Mouse (Mus musculus): ENCODE measurements at regions not wholly inside any gene's neighbourhood (a gene's known extent, or its start where the extent isn't known, plus 50 kb on each side); places are given as distances from the start of the nearest gene placed in this dataset.

DNA sequence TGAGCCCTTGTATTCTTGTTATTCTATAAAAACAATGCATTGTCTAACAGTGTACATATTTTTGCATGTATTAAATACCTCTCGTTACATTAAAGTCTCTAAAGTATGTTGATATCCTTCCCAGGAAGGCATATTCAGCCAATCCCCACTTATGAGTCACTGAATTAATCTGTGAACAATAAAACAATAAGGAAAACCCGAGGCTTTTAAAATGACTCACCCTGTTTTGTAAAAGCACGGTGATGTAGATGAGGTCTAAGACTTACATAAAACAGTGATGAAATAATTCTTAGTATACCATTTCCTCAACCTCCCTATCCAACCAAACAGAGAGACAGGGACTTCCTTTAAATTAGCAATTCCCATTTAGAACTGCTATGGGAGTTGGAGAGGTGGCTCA is 95.8 kb downstream of the Asb7 start:
- 70% methylated on average over 3 of the region's 3 CpGs for WGBS

DNA sequence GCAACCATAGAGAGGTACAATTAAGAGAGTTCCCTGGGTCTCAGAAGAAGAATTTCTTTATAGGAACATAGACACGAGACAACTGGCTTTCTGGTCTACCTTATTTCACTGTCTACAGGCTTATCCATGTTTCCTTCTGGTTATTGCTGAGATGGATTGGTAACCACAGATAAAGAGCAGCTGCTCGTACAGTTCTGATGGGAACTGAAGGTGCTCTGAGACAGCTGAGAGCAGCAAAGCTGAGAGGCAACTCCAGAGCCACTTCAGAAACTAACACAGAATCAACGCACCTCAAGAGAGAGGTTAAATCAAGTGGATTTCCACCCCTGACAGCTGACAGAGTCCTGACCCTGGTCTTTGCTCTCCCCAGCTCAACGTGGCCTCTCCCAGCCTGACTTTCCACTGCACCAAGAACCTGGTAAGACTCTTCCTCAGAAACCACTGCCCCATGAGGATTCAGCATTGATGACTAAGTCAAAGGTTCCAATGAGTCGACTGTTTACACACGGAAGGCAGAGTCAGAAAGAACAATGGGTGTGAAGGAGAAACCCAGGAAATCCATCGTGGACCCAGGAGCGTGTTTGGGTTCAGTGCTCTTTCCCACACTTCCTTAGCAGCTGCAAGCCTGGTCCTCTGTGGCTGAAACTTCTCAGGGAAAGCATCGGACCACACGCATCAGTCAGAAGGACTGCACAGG is 97.7 kb downstream of the Asb7 start:
- 85% methylated on average over 10 of the region's 10 CpGs for WGBS
- no peak for ATAC-seq (replicated peaks)
- no peak overlapping the region for H3K4me2 ChIP-seq (replicated peaks)

More for the DNA sequence above, 95.8 kb downstream of the Asb7 start:
- Histone ChIP-seq H3K4me3 (no peak overlapping the region), H3K4me1 (no peaks in the 10 kb centered on the region), H3K36me3 (no peaks in the 10 kb centered on the region), H3K27ac (replicated peaks) (no peak overlapping the region), H3K27me3 (no peaks in the 10 kb centered on the region), H3K9me3 (no peaks in the 10 kb centered on the region), H3K4me2 (replicated peaks) (no peak overlapping the region), H3K9ac (replicated peaks) (no peak overlapping the region)
- ATAC-seq (replicated peaks): no peak

DNA sequence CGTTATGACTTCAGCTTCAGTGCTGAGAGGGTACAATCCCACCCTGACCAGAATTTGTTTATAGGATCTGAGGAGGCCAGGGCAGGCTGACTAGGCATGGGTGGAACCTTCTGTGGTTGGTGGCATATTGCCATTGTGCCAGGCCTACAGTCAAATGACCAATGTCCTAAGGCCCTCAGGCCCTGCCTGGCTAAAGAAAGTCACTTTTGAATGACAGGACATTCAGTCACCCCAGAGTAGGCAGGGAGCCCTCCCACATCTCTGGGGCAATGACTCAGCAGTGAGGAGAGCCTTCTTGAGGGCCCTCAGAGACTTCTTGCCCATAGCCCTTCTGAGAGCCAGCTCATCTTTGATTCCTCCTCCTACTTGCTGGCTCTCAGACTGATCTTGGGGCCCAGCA is 102.9 kb downstream of the Asb7 start:
- no peak for ATAC-seq (replicated peaks)
- Histone ChIP-seq H3K36me3 (no peaks in the 10 kb centered on the region), H3K27me3 (no peaks in the 10 kb centered on the region), H3K9ac (replicated peaks) (no peak overlapping the region), H3K4me2 (replicated peaks) (no peak overlapping the region), H3K27ac (replicated peaks) (no peak overlapping the region), H3K4me3 (no peak overlapping the region), H3K9me3 (no peaks in the 10 kb centered on the region), H3K4me1 (no peaks in the 10 kb centered on the region)
- WGBS: 78% methylated on average over 1 of the region's 1 CpGs

More for the DNA sequence above, 97.7 kb downstream of the Asb7 start:
- Histone ChIP-seq H3K27me3 (no peaks in the 10 kb centered on the region), H3K27ac (replicated peaks) (no peak overlapping the region), H3K9me3 (no peaks in the 10 kb centered on the region), H3K4me3 (no peak overlapping the region), H3K4me1 (no peaks in the 10 kb centered on the region), H3K36me3 (no peaks in the 10 kb centered on the region), H3K9ac (replicated peaks) (no peak overlapping the region)

DNA sequence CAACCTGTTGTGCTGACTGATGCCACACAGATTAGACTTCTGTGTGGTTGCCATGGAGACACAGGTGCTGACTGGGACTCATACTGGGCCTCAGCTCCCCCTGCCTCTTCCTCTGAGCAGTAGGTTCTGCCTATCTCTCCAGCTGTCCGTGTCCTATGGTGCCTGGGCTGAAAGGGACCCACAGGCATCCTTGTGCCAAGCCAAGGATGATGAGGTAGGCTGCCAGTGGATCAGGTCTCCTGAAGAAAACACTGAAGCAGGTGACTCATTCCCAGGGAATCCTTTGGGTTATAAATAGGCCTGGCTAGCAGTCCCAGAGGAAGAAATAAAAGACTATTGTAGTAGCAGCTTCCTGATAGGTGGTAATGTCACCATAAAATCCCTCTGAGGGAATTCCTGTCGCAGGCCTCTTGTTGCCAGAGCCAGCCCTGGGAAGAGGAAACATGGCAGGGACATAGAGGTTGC is 108.7 kb downstream of the Asb7 start:
- Histone ChIP-seq H3K4me1 (no peaks in the 10 kb centered on the region), H3K4me3 (no peak overlapping the region), H3K27me3 (no peaks in the 10 kb centered on the region), H3K9ac (replicated peaks) (no peak overlapping the region), H3K27ac (replicated peaks) (no peak overlapping the region), H3K9me3 (no peaks in the 10 kb centered on the region), H3K36me3 (no peaks in the 10 kb centered on the region), H3K4me2 (replicated peaks) (no peak overlapping the region)
- ATAC-seq (replicated peaks): no peak
- 42% methylated on average over 2 of the region's 2 CpGs for WGBS

DNA sequence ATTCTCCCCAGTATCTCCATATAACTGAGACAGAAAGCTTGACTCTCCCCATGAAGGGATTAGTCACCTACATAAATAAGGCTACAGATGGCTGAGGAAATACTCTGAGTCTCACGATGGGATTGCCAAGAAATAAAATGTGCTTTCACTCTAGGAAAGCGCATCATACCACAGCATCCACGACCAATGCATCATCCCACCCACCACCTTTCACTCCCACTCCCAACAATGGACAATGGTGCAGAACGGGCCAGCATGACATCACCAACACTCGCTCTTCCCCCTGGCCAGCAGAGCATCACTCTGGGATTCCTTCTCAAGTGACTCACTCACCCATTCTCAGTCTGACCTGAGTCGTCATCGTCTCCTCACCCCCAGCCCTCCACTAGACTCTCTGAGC is 113.1 kb downstream of the Asb7 start:
- no peaks in the 10 kb centered on the region for H3K9me3 ChIP-seq
- 85% methylated on average over 7 of the region's 7 CpGs for WGBS
- ATAC-seq (replicated peaks): no peak

DNA sequence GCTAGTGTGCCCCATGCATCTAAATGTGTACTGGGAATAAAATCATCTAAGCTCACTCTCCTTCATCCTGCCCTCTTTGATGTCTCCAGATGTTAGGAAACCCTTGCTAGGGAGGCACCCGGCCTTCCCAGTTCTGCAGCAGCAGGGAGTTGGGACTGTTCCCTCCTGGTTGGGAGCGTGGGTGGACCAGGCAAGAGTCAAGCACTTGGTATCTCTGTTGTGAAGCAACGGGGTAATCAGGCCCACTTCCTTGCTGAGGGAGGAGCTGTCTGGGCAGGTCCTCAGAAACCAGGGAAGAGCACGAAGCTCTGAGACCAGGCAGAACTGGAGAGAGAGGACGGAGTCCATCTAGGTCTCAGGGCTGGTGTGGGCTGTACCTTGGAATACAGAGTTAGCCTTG is 117.9 kb downstream of the Asb7 start:
- Histone ChIP-seq H3K4me1 (no peaks in the 10 kb centered on the region), H3K4me2 (replicated peaks) (no peak overlapping the region), H3K9ac (replicated peaks) (no peak overlapping the region), H3K36me3 (no peaks in the 10 kb centered on the region), H3K27ac (replicated peaks) (no peak overlapping the region), H3K27me3 (no peaks in the 10 kb centered on the region), H3K4me3 (no peak overlapping the region), H3K9me3 (no peaks in the 10 kb centered on the region)
- WGBS: 84% methylated on average over 5 of the region's 5 CpGs
- no peak for ATAC-seq (replicated peaks)

More for the DNA sequence above, 113.1 kb downstream of the Asb7 start:
- Histone ChIP-seq H3K36me3 (no peaks in the 10 kb centered on the region), H3K9ac (replicated peaks) (no peak overlapping the region), H3K4me1 (no peaks in the 10 kb centered on the region), H3K4me2 (replicated peaks) (no peak overlapping the region), H3K4me3 (no peak overlapping the region), H3K27me3 (no peaks in the 10 kb centered on the region), H3K27ac (replicated peaks) (no peak overlapping the region)

DNA sequence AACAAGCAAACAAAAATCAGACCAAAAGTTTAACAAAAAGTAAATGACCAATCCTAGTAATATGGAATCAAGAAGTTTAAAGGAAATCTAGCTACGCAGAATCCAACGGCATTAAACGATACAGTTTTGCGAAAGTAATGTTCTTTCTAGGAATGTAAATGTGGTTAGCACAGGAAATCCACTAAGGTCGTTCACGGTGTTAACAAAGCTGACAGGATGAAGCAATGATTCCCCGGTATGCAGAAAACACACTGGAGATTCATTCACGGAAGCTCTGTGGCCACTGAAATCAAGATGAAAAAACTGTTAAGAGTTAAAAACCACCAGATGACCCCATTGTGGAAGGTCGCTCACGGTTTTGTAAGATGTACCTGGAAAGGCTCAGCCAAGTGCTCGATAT is 120.4 kb upstream of the Aldh1a3 start:
- ATAC-seq (replicated peaks): no peak
- no peak overlapping the region for H3K9ac ChIP-seq (replicated peaks)
- no peaks in the 10 kb centered on the region for H3K9me3 ChIP-seq
- no peak overlapping the region for H3K4me3 ChIP-seq
- no peaks in the 10 kb centered on the region for H3K36me3 ChIP-seq
- no peaks in the 10 kb centered on the region for H3K4me1 ChIP-seq
- no peak overlapping the region for H3K4me2 ChIP-seq (replicated peaks)
- no peak overlapping the region for H3K27ac ChIP-seq (replicated peaks)
- H3K27me3 ChIP-seq: no peaks in the 10 kb centered on the region
- 89% methylated on average over 11 of the region's 11 CpGs for WGBS

DNA sequence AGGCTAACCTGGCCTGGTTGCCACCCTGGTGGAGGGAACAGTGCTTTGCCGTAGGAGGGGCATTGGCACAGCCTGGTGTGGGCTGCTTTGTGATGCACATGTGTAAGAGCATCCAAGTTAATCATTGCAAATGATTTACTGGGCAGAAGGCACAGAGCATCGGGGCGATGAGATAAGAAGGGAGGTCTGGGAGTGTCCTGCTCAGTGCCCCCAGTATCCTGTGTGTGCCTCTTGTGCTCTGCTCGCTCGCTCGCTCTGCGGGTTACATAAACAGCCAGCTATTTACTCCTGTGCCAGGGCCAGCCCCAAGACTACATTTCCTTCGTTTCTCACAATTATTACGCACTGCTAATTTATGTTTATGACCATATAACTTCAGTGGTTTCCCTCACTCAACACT is 117.9 kb upstream of the Aldh1a3 start:
- Histone ChIP-seq H3K9me3 (no peaks in the 10 kb centered on the region), H3K4me2 (replicated peaks) (no peak overlapping the region), H3K27me3 (no peaks in the 10 kb centered on the region), H3K27ac (replicated peaks) (no peak overlapping the region), H3K4me3 (no peak overlapping the region), H3K4me1 (no peaks in the 10 kb centered on the region), H3K36me3 (no peaks in the 10 kb centered on the region), H3K9ac (replicated peaks) (no peak overlapping the region)
- ATAC-seq (replicated peaks): no peak
- WGBS: 87% methylated on average over 9 of the region's 9 CpGs

DNA sequence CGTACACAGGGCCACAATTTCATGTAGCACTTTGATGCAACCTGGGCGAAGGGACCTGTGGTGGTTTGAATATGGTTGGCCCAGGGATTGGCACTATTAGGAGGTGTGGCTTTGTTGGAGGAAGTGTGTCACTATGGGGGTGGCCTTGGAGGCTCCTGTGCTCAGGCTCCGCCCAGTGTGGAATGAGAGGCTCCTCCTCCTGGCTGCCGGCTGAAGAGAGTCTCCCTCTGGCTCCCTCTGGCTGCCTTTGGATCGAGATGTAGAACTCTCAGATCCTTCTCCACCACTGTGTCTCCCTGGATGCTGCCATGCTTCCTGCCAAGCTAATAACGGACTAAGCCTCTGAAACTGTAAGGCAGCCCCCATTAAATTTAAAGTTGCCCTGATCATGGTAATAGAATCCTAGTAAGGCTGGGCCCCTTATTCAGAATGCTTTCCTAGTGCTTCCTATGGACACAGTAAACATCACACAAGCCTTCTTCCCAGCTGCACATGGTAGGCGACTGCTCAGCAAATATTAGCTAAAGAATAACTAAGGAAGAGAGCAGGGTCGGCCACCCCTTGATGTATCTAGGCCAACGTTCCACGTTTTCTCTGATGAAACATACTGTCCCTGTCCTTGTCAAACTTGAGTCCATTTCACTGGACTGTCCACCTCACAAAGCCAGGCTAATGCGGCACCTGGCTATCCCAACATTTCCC is 117.2 kb upstream of the Aldh1a3 start:
- H3K4me1 ChIP-seq: no peaks in the 10 kb centered on the region
- no peak overlapping the region for H3K9ac ChIP-seq (replicated peaks)
- no peak overlapping the region for H3K27ac ChIP-seq (replicated peaks)
- no peak for ATAC-seq (replicated peaks)
- WGBS: 85% methylated on average over 11 of the region's 11 CpGs
- no peak overlapping the region for H3K4me2 ChIP-seq (replicated peaks)
- no peak overlapping the region for H3K4me3 ChIP-seq
- H3K27me3 ChIP-seq: no peaks in the 10 kb centered on the region
- H3K36me3 ChIP-seq: no peaks in the 10 kb centered on the region
- no peaks in the 10 kb centered on the region for H3K9me3 ChIP-seq

DNA sequence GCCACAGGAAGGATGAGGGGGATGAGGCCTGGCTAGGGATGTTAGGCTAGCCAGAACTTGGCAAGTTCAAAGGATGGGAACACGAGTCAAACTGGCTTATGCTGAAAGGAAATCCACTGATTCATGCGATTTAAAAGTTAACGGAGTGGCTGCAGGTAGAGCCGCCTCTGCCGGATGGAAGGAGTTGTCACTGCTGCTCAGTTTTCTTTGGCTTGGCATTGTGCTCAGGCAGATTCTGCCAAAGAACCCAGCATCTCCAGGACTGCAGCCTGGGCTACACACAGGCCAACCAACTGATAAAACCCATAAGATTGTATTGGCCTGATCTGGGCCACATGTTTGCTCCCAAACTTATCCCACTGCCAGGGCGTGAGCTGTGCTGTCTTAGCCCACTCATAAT is 105.3 kb upstream of the Aldh1a3 start:
- Histone ChIP-seq H3K27ac (replicated peaks) (no peak overlapping the region), H3K4me2 (replicated peaks) (no peak overlapping the region), H3K9ac (replicated peaks) (no peak overlapping the region), H3K27me3 (no peaks in the 10 kb centered on the region), H3K4me3 (no peak overlapping the region), H3K9me3 (no peaks in the 10 kb centered on the region), H3K4me1 (no peaks in the 10 kb centered on the region), H3K36me3 (no peaks in the 10 kb centered on the region)
- no peak for ATAC-seq (replicated peaks)
- WGBS: 83% methylated on average over 6 of the region's 6 CpGs

DNA sequence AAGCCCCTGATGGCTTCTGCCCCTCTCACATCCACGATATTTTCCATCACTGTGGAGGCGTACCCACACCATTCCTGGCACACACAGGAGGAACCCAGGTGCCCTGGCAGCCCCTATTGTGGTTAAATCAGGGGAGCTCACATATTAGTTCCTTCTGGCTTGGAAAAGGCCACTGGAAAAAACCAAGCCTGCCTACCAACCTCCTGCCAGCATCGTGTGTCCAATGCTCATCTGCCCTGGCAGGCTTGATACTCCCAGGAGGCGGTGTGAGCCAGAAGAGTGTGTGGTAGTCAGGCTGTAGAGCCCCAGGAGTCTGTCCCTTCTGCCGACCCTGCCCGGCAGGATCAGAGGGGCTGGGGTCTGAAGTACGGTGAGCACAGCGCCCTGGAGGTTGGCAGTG is 104.7 kb upstream of the Aldh1a3 start:
- ATAC-seq (replicated peaks): no peak
- Histone ChIP-seq H3K36me3 (no peaks in the 10 kb centered on the region), H3K4me1 (no peaks in the 10 kb centered on the region), H3K27me3 (no peaks in the 10 kb centered on the region), H3K4me3 (no peak overlapping the region), H3K9me3 (no peaks in the 10 kb centered on the region), H3K4me2 (replicated peaks) (no peak overlapping the region), H3K27ac (replicated peaks) (no peak overlapping the region), H3K9ac (replicated peaks) (no peak overlapping the region)
- 86% methylated on average over 8 of the region's 8 CpGs for WGBS

DNA sequence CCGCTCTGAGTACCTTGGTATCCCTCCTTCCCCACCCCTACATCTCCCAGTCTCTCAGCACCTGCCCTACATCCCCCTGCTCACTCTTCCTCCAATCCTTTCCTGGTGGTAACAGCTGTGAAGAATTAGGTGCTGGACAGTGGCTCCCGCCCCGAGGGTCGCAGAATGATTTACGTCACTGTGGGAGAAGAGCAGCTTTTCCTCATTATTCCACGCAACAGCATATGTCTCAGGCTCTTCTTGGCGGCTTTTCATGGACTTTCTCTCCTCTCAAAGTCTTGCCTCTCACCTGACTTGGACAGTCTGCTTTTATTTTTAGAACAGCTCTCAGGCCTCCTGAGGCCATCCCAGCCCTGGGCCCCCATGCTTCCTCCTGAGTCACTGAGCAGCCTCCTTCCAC is 103.8 kb upstream of the Aldh1a3 start:
- no peak for ATAC-seq (replicated peaks)
- Histone ChIP-seq H3K9ac (replicated peaks) (no peak overlapping the region), H3K4me1 (no peaks in the 10 kb centered on the region), H3K36me3 (no peaks in the 10 kb centered on the region), H3K4me3 (no peak overlapping the region), H3K9me3 (no peaks in the 10 kb centered on the region), H3K4me2 (replicated peaks) (no peak overlapping the region), H3K27me3 (no peaks in the 10 kb centered on the region), H3K27ac (replicated peaks) (no peak overlapping the region)
- WGBS: 82% methylated on average over 7 of the region's 7 CpGs

DNA sequence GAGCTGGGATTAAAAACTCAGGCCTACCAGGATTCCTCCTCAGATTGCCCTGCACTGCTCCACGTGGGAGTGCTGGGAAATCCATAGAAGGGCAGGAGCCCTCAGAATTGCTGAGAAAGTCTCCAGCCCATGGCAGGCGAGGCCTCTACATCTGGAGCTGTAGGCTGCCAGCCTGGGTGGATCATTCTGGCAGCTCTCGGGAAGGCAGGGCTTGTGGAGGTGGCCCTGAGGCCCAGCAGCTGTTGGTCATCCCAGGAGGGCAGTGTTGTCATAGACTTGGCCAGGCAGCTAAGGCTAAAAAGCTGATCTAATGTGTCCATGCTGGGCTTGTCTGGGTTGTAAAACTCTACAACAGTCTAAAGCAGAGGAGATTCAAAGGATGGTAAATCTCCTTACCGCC is 101.6 kb upstream of the Aldh1a3 start:
- H3K4me2 ChIP-seq (replicated peaks): no peak overlapping the region
- no peaks in the 10 kb centered on the region for H3K4me1 ChIP-seq
- no peak for ATAC-seq (replicated peaks)
- H3K9me3 ChIP-seq: no peaks in the 10 kb centered on the region
- H3K4me3 ChIP-seq: no peak overlapping the region
- no peaks in the 10 kb centered on the region for H3K36me3 ChIP-seq
- H3K27ac ChIP-seq (replicated peaks): no peak overlapping the region
- H3K9ac ChIP-seq (replicated peaks): no peak overlapping the region
- no peaks in the 10 kb centered on the region for H3K27me3 ChIP-seq
- WGBS: 81% methylated on average over 4 of the region's 4 CpGs

Data from forebrain, embryonic 15.5 days (tissue).